Mouse (Mus musculus) heart, adult 2 months (tissue): ENCODE data around the gene Gm20532. TPM values are rescaled to one million over a fixed set of nuclear protein-coding genes. Genes with fewer than 3 reads are reported as not detected.

Experiments used
- DNase-seq, 2 experiments: peaks; one replicate each; pipeline ENCODE4 v3.0.0; 2021
- H3K27ac ChIP-seq: fragments of 200-600 bp; 2 replicates; pipeline ENCODE4 v1.8.1; 2022
- H3K27me3 ChIP-seq: fragments of 200-500 bp; 2 replicates; pipeline ENCODE4 v1.6.1; 2012; ENCODE audit warnings: mild to moderate bottlenecking, low read length, inconsistent platforms, mixed read lengths; ENCODE audit not compliant: control insufficient read depth, insufficient read depth
- H3K36me3 ChIP-seq: fragments of 200-500 bp; 2 replicates; pipeline ENCODE4 v1.6.1; 2012; ENCODE audit warnings: low read length, inconsistent platforms; ENCODE audit not compliant: control insufficient read depth, insufficient read depth
- H3K4me1 ChIP-seq: fragments of 200-500 bp; 2 replicates; pipeline ENCODE4 v1.6.1; 2011; ENCODE audit warnings: low read length; ENCODE audit not compliant: control insufficient read depth, insufficient read depth
- H3K4me3 ChIP-seq: fragments of 200-600 bp; 2 replicates; pipeline ENCODE4 v1.8.1; 2022
- H3K79me2 ChIP-seq: fragments of 200-500 bp; replicated peaks from 2 replicates; pipeline ENCODE4 v1.6.1; 2012; ENCODE audit warnings: mild to moderate bottlenecking, inconsistent platforms, low read length, moderate library complexity, mixed read lengths; ENCODE audit not compliant: control insufficient read depth, insufficient read depth
- H3K9ac ChIP-seq: fragments of 200-500 bp; 2 replicates; pipeline ENCODE4 v1.6.1; 2012; ENCODE audit warnings: low read depth, mild to moderate bottlenecking, control low read depth, inconsistent platforms, low read length, mixed read lengths
- CTCF ChIP-seq: fragments of 200-600 bp; IDR thresholded peaks from 2 replicates; pipeline ENCODE4 v1.8.1; 2022; ENCODE audit warnings: antibody characterized with exemption, mild to moderate bottlenecking, moderate library complexity
- EP300 ChIP-seq: fragments of 200-500 bp; IDR thresholded peaks from 2 replicates; pipeline ENCODE4 v1.6.1; 2011; ENCODE audit warnings: low read depth, low read length, control low read depth; ENCODE audit not compliant: insufficient read depth
- POLR2A ChIP-seq: fragments of 200-500 bp; IDR thresholded peaks from 2 replicates; pipeline ENCODE4 v1.6.1; 2011; ENCODE audit warnings: mild to moderate bottlenecking, low read depth, low read length, control low read depth; ENCODE audit not compliant: insufficient read depth
- WGBS: fragments of 180-500 bp; shearing (Covaris S2); methylation state at CpG from one replicate; pipeline ENCODE4 v1.1.7; 2018; 5-methylcytosine and 5-hydroxymethylcytosine counted together
- intact Hi-C: fragments of 180-260 bp; cut with DNase I; formaldehyde crosslinking; loops from one replicate; pipeline ENCODE4 v1.15.1; 2025
- polyA plus RNA-seq: library from polyadenylated mRNA; depleted of rRNA; stranded (reverse); fragments of >200 nt; gene quantifications from 2 replicates; pipeline ENCODE4 v1.2.3, GENCODE M21; 2012
- total RNA-seq, 2 experiments: library from RNA; stranded (reverse); gene quantifications; 2 replicates each; pipeline ENCODE4 v1.2.3; 2021

Gene Gm20532
- total and polyA plus RNA-seq, 3 experiments: not detected

- H3K4me1 ChIP-seq: peaks cover 5% of the 10 kb centered on the region; the same call in 1 of the 2 replicates
- WGBS: 74% methylated on average over 3 of the region's 3 CpGs
- intact Hi-C loops: no loop called here
- no peak overlapping the region for H3K4me3 ChIP-seq
- no peak overlapping the region for H3K9ac ChIP-seq
- H3K36me3 ChIP-seq: no peaks in the 10 kb centered on the region
- no peak overlapping the region for H3K27ac ChIP-seq
- H3K27me3 ChIP-seq: no peaks in the 10 kb centered on the region
- no peak for TF ChIP-seq EP300
- TF ChIP-seq POLR2A: no peak
- no peak for TF ChIP-seq CTCF
- DNase-seq: no peak
- H3K79me2 ChIP-seq: no peaks in the 10 kb centered on the region
Measured at GRCm38 (mm10) chr2:26625419-26625818, 39.0 kb downstream of the Gm20532 start.

GRCm38 (mm10) chr2:26626081-26626480, 39.6 kb downstream of the Gm20532 start:
- H3K9ac ChIP-seq: no peak overlapping the region
- no peak overlapping the region for H3K27ac ChIP-seq
- H3K36me3 ChIP-seq: no peaks in the 10 kb centered on the region
- DNase-seq: no peak
- no peaks in the 10 kb centered on the region for H3K27me3 ChIP-seq
- no peaks in the 10 kb centered on the region for H3K79me2 ChIP-seq
- TF ChIP-seq CTCF: no peak
- no peak for TF ChIP-seq POLR2A
- no peak for TF ChIP-seq EP300
- WGBS: 67% methylated on average over 3 of the region's 3 CpGs
- no peak overlapping the region for H3K4me3 ChIP-seq
- intact Hi-C loops: no loop called here
- peaks cover 5% of the 10 kb centered on the region; the same call in 1 of the 2 replicates for H3K4me1 ChIP-seq

GRCm38 (mm10) chr2:26627921-26628739, 41.7 kb downstream of the Gm20532 start, which contains the start of gene Fam69b:
Fam69b (plus strand) TSS chr2:26628457.
- Histone ChIP-seq H3K27ac (peak within 1 kb of the TSS; percentile 50), H3K36me3 (no peaks in the 10 kb centered on the region), H3K4me3 (peak within 1 kb of the TSS; percentile 63), H3K4me1 (peaks cover 5% of the 10 kb centered on the region; the same call in 1 of the 2 replicates), H3K9ac (peak within 1 kb of the TSS; percentile 86), H3K27me3 (no peaks in the 10 kb centered on the region), H3K79me2 (no peaks in the 10 kb centered on the region)
- peak; percentile 81 to 84 for DNase-seq
- intact Hi-C loops: no loop called here
- TF ChIP-seq POLR2A (peak; percentile 40; the same call in 1 of the 2 replicates), CTCF (no peak), EP300 (no peak)
- WGBS: 2% methylated on average over 70 of the region's 70 CpGs

GRCm38 (mm10) chr2:26628792-26629437, 42.5 kb downstream of the Gm20532 start:
- peaks cover 5% of the 10 kb centered on the region; the same call in 1 of the 2 replicates for H3K4me1 ChIP-seq
- TF ChIP-seq CTCF: no peak
- no peak for TF ChIP-seq POLR2A
- no peak for TF ChIP-seq EP300
- H3K9ac ChIP-seq: peak overlapping the region; percentile 86
- H3K79me2 ChIP-seq: no peaks in the 10 kb centered on the region
- intact Hi-C loops: no loop called here
- peak overlapping the region; percentile 63 for H3K4me3 ChIP-seq
- WGBS: 34% methylated on average over 5 of the region's 5 CpGs
- peak overlapping the region; percentile 50 for H3K27ac ChIP-seq
- H3K36me3 ChIP-seq: no peaks in the 10 kb centered on the region
- no peaks in the 10 kb centered on the region for H3K27me3 ChIP-seq
- no peak for DNase-seq

- WGBS: 84% methylated on average over 16 of the region's 16 CpGs
- Histone ChIP-seq H3K27ac (no peak overlapping the region), H3K4me3 (no peak overlapping the region), H3K4me1 (peaks cover 4% of the 10 kb centered on the region), H3K27me3 (no peaks in the 10 kb centered on the region), H3K9ac (no peak overlapping the region), H3K79me2 (no peaks in the 10 kb centered on the region), H3K36me3 (no peaks in the 10 kb centered on the region)
- no peak for TF ChIP-seq CTCF
- TF ChIP-seq POLR2A: no peak
- no peak for TF ChIP-seq EP300
- intact Hi-C loops: no loop called here
- no peak for DNase-seq
Measured at GRCm38 (mm10) chr2:26632541-26633395, 46.3 kb downstream of the Gm20532 start.
